Mouse (Mus musculus) lung, adult 2 months (tissue): Measurements from ENCODE around the gene Thrb.

ENCODE experiments used
- CTCF ChIP-seq: fragments of 200-500 bp; IDR thresholded peaks from 2 replicates; pipeline ENCODE4 v1.5.1; 2011; ENCODE audit warnings: mild to moderate bottlenecking, low read length, control low read depth; ENCODE audit not compliant: insufficient read depth
- POLR2A ChIP-seq: fragments of 200-500 bp; IDR thresholded peaks from 2 replicates; pipeline ENCODE4 v1.6.1; 2011; ENCODE audit warnings: low read depth, mild to moderate bottlenecking, control low read depth, low read length, borderline replicate concordance; ENCODE audit errors: extremely low read depth

DNA sequence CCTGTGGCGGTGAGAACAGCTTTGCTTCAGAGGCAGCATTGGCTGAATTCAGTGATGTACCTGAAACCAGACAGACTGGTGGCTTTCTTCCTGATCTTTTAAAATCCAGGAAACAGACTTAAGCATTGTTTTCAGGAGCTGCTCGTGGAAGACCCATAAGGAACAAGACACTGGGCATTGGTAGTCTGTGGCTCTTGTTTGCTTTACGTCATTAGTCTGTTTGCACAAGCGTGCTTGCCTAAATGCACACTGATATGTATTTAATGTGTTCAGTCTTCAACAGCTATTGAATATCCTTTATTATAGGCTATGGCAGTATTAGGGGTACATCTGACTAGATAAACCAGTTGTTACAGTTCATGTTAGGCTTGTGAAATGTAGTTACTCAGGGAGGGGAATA, 67.8 kb downstream of the Thrb start:
- TF ChIP-seq CTCF = no peak
- no peak for TF ChIP-seq POLR2A
